Mouse (Mus musculus): ENCODE measurements at regions not wholly inside any gene's neighbourhood (a gene's known extent, or its start where the extent isn't known, plus 50 kb on each side); places are given as distances from the start of the nearest gene placed in this dataset.

GRCm38 (mm10) chr13:42244240-42245086, 56.8 kb upstream of the Edn1 start:
- ATAC-seq (ENCODE audit: poor library complexity, severe bottlenecking): peak; percentile 29

- peak; percentile 85 for ATAC-seq (ENCODE audit: poor library complexity, severe bottlenecking)
These were observed 55.4 kb upstream of the Edn1 start for GRCm38 (mm10) chr13:42245753-42246409.
